Mouse (Mus musculus) MEL (cell line): ENCODE measurements around the gene Vasn. TPM values are rescaled to one million over a fixed set of nuclear protein-coding genes. Genes with fewer than 3 reads are reported as not detected.
A peak's percentile ranks its signal among the peaks of the same experiment; 100 is the strongest.

ENCODE experiments used
- DNase-seq: peaks from one replicate; pipeline ENCODE4 v3.0.0; 2011; ENCODE audit warnings: low read depth, low spot score
- H3K27ac ChIP-seq: 2 replicates; pipeline ENCODE4 v1.5.1; 2012; ENCODE audit warnings: low read depth, mild to moderate bottlenecking, control low read depth, low read length, moderate library complexity; ENCODE audit not compliant: control insufficient read depth
- H3K27me3 ChIP-seq, 2 experiments: fragments of 150-350 bp in 1 of 2; sonication (generic) in 1 of 2; 2 replicates each; pipeline ENCODE4 v1.6.1; 2012; ENCODE audit warnings: low read length in 2 of 2, mild to moderate bottlenecking in 2 of 2, improper control_type of control experiment in 1 of 2, moderate library complexity in 1 of 2; ENCODE audit not compliant: insufficient read depth in 2 of 2, control insufficient read depth in 1 of 2
- H3K36me3 ChIP-seq, 2 experiments: 2 replicates each; pipeline ENCODE4 v1.6.1; 2012 to 2014; ENCODE audit warnings: low read length in 2 of 2, improper control_type of control experiment in 1 of 2, inconsistent platforms in 1 of 2, mild to moderate bottlenecking in 1 of 2; ENCODE audit not compliant: insufficient read depth in 2 of 2, control insufficient read depth in 1 of 2
- H3K4me1 ChIP-seq, 2 experiments: fragments of 150-350 bp in 1 of 2; sonication (generic) in 1 of 2; 2 replicates each; pipeline ENCODE4 v1.6.1; 2012; ENCODE audit warnings: low read length in 2 of 2, improper control_type of control experiment in 1 of 2, mild to moderate bottlenecking in 1 of 2; ENCODE audit not compliant: insufficient read depth in 2 of 2, control insufficient read depth in 1 of 2
- H3K4me3 ChIP-seq, 2 experiments: fragments of 150-350 bp in 1 of 2; sonication (generic) in 1 of 2; 2 replicates each; pipeline ENCODE4 v1.5.1; 2012; ENCODE audit warnings: low read depth in 2 of 2, low read length in 2 of 2, mild to moderate bottlenecking in 2 of 2, moderate library complexity in 2 of 2, control low read depth in 1 of 2, improper control_type of control experiment in 1 of 2; ENCODE audit not compliant: control insufficient read depth in 1 of 2, insufficient read depth in 1 of 2
- H3K79me2 ChIP-seq: 2 replicates; pipeline ENCODE4 v1.6.1; 2012; ENCODE audit warnings: mild to moderate bottlenecking, low read length, moderate library complexity; ENCODE audit not compliant: control insufficient read depth, poor library complexity, insufficient read depth
- H3K9ac ChIP-seq: 2 replicates; pipeline ENCODE4 v1.6.1; 2012; ENCODE audit warnings: low read depth, mild to moderate bottlenecking, control low read depth, low read length, moderate library complexity; ENCODE audit not compliant: control insufficient read depth, poor library complexity, severe bottlenecking
- H3K9me3 ChIP-seq: fragments of 150-350 bp; sonication (generic); replicated peaks from 2 replicates; pipeline ENCODE4 v1.6.1; 2012; ENCODE audit warnings: mild to moderate bottlenecking, low read length, improper control_type of control experiment, moderate library complexity; ENCODE audit not compliant: insufficient read depth
- BHLHE40 ChIP-seq: IDR thresholded peaks from 2 replicates; pipeline ENCODE4 v1.6.1; 2012; ENCODE audit warnings: low read depth, mild to moderate bottlenecking, inconsistent platforms, low read length, improper control_type of control experiment, borderline replicate concordance
- CHD1 ChIP-seq: IDR thresholded peaks from 2 replicates; pipeline ENCODE4 v1.6.1; 2012; ENCODE audit warnings: low read depth, mild to moderate bottlenecking, inconsistent platforms, low read length, improper control_type of control experiment
- CHD2 ChIP-seq: IDR thresholded peaks from 2 replicates; pipeline ENCODE4 v1.6.1; 2011; ENCODE audit warnings: low read length, improper control_type of control experiment
- CTCF ChIP-seq, 3 experiments: IDR thresholded peaks in 2 of 3; conservative IDR thresholded peaks in 1 of 3; 2 replicates each; pipeline ENCODE4 v1.5.1; 2011 to 2012; ENCODE audit warnings: low read length in 3 of 3, low read depth in 2 of 3, mild to moderate bottlenecking in 2 of 3, improper control_type of control experiment in 1 of 3, inconsistent platforms in 1 of 3, mixed read lengths in 1 of 3, moderate library complexity in 1 of 3; ENCODE audit not compliant: control insufficient read depth in 1 of 3, insufficient read depth in 1 of 3, poor library complexity in 1 of 3, severe bottlenecking in 1 of 3
- E2F4 ChIP-seq: IDR thresholded peaks from 2 replicates; pipeline ENCODE4 v1.6.1; 2011; ENCODE audit warnings: low read depth, low read length, improper control_type of control experiment, borderline replicate concordance
- ELF1 ChIP-seq: IDR thresholded peaks from 2 replicates; pipeline ENCODE4 v1.6.1; 2014; ENCODE audit warnings: low read depth, mild to moderate bottlenecking, inconsistent platforms, low read length, improper control_type of control experiment, moderate library complexity
- EP300 ChIP-seq, 2 experiments: IDR thresholded peaks; 2 replicates each; pipeline ENCODE4 v1.6.1; 2011; ENCODE audit warnings: improper control_type of control experiment in 2 of 2, low read length in 2 of 2, low read depth in 1 of 2, mild to moderate bottlenecking in 1 of 2
- JUND ChIP-seq: IDR thresholded peaks from 2 replicates; pipeline ENCODE4 v1.6.1; 2011; ENCODE audit warnings: low read depth, mild to moderate bottlenecking, improper control_type of control experiment, low read length
- MAFK ChIP-seq: IDR thresholded peaks from 2 replicates; pipeline ENCODE4 v1.6.1; 2011; ENCODE audit warnings: low read depth, mild to moderate bottlenecking, low read length, improper control_type of control experiment, borderline replicate concordance
- MAX ChIP-seq: IDR thresholded peaks from 2 replicates; pipeline ENCODE4 v1.6.1; 2011; ENCODE audit warnings: low read length, improper control_type of control experiment
- MAZ ChIP-seq: IDR thresholded peaks from 2 replicates; pipeline ENCODE4 v1.6.1; 2012; ENCODE audit warnings: low read depth, mild to moderate bottlenecking, inconsistent platforms, low read length, improper control_type of control experiment
- MEF2A ChIP-seq: IDR thresholded peaks from 2 replicates; pipeline ENCODE4 v1.6.1; 2014; ENCODE audit warnings: low read depth, mild to moderate bottlenecking, inconsistent platforms, low read length, improper control_type of control experiment; ENCODE audit not compliant: poor library complexity, insufficient replicate concordance, severe bottlenecking; ENCODE audit errors: extremely low read depth
- MYC ChIP-seq: IDR thresholded peaks from 2 replicates; pipeline ENCODE4 v1.6.1; 2011; ENCODE audit warnings: low read depth, mild to moderate bottlenecking, low read length, improper control_type of control experiment, moderate library complexity
- POLR2A ChIP-seq, 2 experiments: IDR thresholded peaks; 2 replicates each; pipeline ENCODE4 v1.6.1; 2011 to 2012; ENCODE audit warnings: low read length in 2 of 2, mild to moderate bottlenecking in 2 of 2, control low read depth in 1 of 2, improper control_type of control experiment in 1 of 2, low read depth in 1 of 2, moderate library complexity in 1 of 2; ENCODE audit not compliant: control insufficient read depth in 1 of 2, insufficient read depth in 1 of 2, poor library complexity in 1 of 2
- POLR2AphosphoS2 ChIP-seq: IDR thresholded peaks from 2 replicates; pipeline ENCODE4 v1.6.1; 2011; ENCODE audit warnings: low read length, improper control_type of control experiment
- POLR2AphosphoS5 ChIP-seq: IDR thresholded peaks from 2 replicates; pipeline ENCODE4 v1.6.1; 2012; ENCODE audit warnings: low read depth, borderline replicate concordance, mild to moderate bottlenecking, inconsistent platforms, low read length, moderate library complexity, mixed read lengths
- RAD21 ChIP-seq: IDR thresholded peaks from 2 replicates; pipeline ENCODE4 v1.6.1; 2011; ENCODE audit warnings: mild to moderate bottlenecking, low read depth, low read length, improper control_type of control experiment
- SMC3 ChIP-seq: IDR thresholded peaks from 2 replicates; pipeline ENCODE4 v1.6.1; 2011; ENCODE audit warnings: low read depth, low read length, improper control_type of control experiment
- TCF12 ChIP-seq: IDR thresholded peaks from 2 replicates; pipeline ENCODE4 v1.6.1; 2014; ENCODE audit warnings: low read depth, mild to moderate bottlenecking, inconsistent platforms, low read length, improper control_type of control experiment, moderate library complexity
- UBTF ChIP-seq: IDR thresholded peaks from 2 replicates; pipeline ENCODE4 v1.6.1; 2012; ENCODE audit warnings: low read depth, mild to moderate bottlenecking, inconsistent platforms, low read length, improper control_type of control experiment, moderate library complexity, borderline replicate concordance; ENCODE audit not compliant: insufficient read depth
- USF2 ChIP-seq, 2 experiments: IDR thresholded peaks; 2 replicates each; pipeline ENCODE4 v1.6.1; 2011 to 2012; ENCODE audit warnings: improper control_type of control experiment in 2 of 2, low read length in 2 of 2, borderline replicate concordance in 1 of 2, inconsistent platforms in 1 of 2, low read depth in 1 of 2, mild to moderate bottlenecking in 1 of 2; ENCODE audit not compliant: insufficient read depth in 1 of 2
- ZC3H11A ChIP-seq: IDR thresholded peaks from 2 replicates; pipeline ENCODE4 v1.6.1; 2012; ENCODE audit warnings: low read depth, mild to moderate bottlenecking, inconsistent platforms, low read length, improper control_type of control experiment
- ZKSCAN1 ChIP-seq: IDR thresholded peaks from 2 replicates; pipeline ENCODE4 v1.6.1; 2012; ENCODE audit warnings: low read depth, mild to moderate bottlenecking, inconsistent platforms, low read length, improper control_type of control experiment, moderate library complexity
- ZMIZ1 ChIP-seq: IDR thresholded peaks from 2 replicates; pipeline ENCODE4 v1.6.1; 2012; ENCODE audit warnings: low read depth, mild to moderate bottlenecking, inconsistent platforms, low read length, improper control_type of control experiment, moderate library complexity
- polyA plus RNA-seq, 2 experiments: library from polyadenylated mRNA; stranded (reverse) in 1 of 2; unstranded in 1 of 2; fragments of >175 nt in 1 of 2; fragments of >200 nt in 1 of 2; gene quantifications; 2 replicates each; pipeline versions ENCODE4 v1.2.1 to v1.2.4; 2012; ENCODE audit warnings: low replicate concordance in 2 of 2, low read depth in 1 of 2; ENCODE audit not compliant: insufficient read length in 2 of 2, insufficient read depth in 1 of 2, missing spikeins in 1 of 2
- total RNA-seq: library from RNA; depleted of rRNA; stranded (reverse); fragments of 300-350 nt; gene quantifications from 2 replicates; pipeline ENCODE4 v1.2.3, GENCODE M21; 2012

Vasn gene
- total and polyA plus RNA-seq, 3 experiments: 0.19 to 3.1 TPM; not detected in 1

GRCm38 (mm10) chr16:4676836-4677235, 37.1 kb downstream of the Vasn start:
- TF ChIP-seq CHD1 (no peak), EP300 (IDR thresholded peaks at IDR 0.05; ENCODE audit: low read depth in 1 of 2, low read length in 2 of 2) (no peak), MYC (no peak), SMC3 (no peak), ELF1 (no peak), RAD21 (no peak), ZMIZ1 (no peak), UBTF (no peak), MAFK (no peak), CHD2 (no peak), MAX (no peak), POLR2AphosphoS2 (no peak), E2F4 (no peak), JUND (no peak), TCF12 (no peak)
- Histone ChIP-seq H3K9me3 (no peaks in the 10 kb centered on the region), H3K9ac (no peak overlapping the region), H3K4me3 (no peak overlapping the region), H3K27me3 (no peaks in the 10 kb centered on the region), H3K79me2 (peaks cover 17% of the 10 kb centered on the region), H3K36me3 (peaks cover 12 to 36% of the 10 kb centered on the region in 2 experiments), H3K4me1 (peaks cover 10 to 25% of the 10 kb centered on the region in 2 experiments), H3K27ac (no peak overlapping the region)
- no peak for DNase-seq

- Histone ChIP-seq H3K79me2 (peaks cover 17% of the 10 kb centered on the region), H3K4me3 (peak overlapping the region; percentile 88 to 94; a peak in 3 of 4 replicates)
These were observed 38.3 kb downstream of the Vasn start for GRCm38 (mm10) chr16:4678080-4678479.

More at GRCm38 (mm10) chr16:4678080-4678479, 38.3 kb downstream of the Vasn start:
- Histone ChIP-seq H3K36me3 (peaks cover 6 to 47% of the 10 kb centered on the region in 2 experiments), H3K27me3 (no peaks in the 10 kb centered on the region), H3K4me1 (peaks cover 10 to 33% of the 10 kb centered on the region in 2 experiments), H3K9ac (peak overlapping the region; percentile 81), H3K9me3 (no peaks in the 10 kb centered on the region), H3K27ac (peak overlapping the region; percentile 13)
- DNase-seq: peak; percentile 32
- no peak for TF ChIP-seq USF2 (IDR thresholded peaks at IDR 0.05; ENCODE audit: borderline replicate concordance in 1 of 2, insufficient read depth in 1 of 2, low read depth in 1 of 2, low read length in 2 of 2)
- no peak for TF ChIP-seq CTCF (IDR thresholded peaks at IDR 0.05 in 2 of 3, conservative IDR thresholded peaks at IDR 0.05 in 1 of 3; ENCODE audit: control insufficient read depth in 1 of 3, insufficient read depth in 1 of 3, low read depth in 2 of 3, low read length in 3 of 3, poor library complexity in 1 of 3, severe bottlenecking in 1 of 3)
- TF ChIP-seq ZKSCAN1: no peak
- no peak for TF ChIP-seq POLR2A (IDR thresholded peaks at IDR 0.05; ENCODE audit: control insufficient read depth in 1 of 2, insufficient read depth in 1 of 2, low read depth in 1 of 2, low read length in 2 of 2, poor library complexity in 1 of 2)
- no peak for TF ChIP-seq BHLHE40
- no peak for TF ChIP-seq JUND
- no peak for TF ChIP-seq MAZ
- no peak for TF ChIP-seq MEF2A
- TF ChIP-seq ZC3H11A: no peak
- no peak for TF ChIP-seq POLR2AphosphoS2
- TF ChIP-seq POLR2AphosphoS5: no peak
